Mouse (Mus musculus) cerebral cortex, adult 2 months (tissue): ENCODE data around the gene Mta3.

Source experiments
- WGBS: fragments of 180-500 bp; shearing (Covaris S2); methylation state at CpG from one replicate; pipeline ENCODE4 v1.1.7; 2018; 5-methylcytosine and 5-hydroxymethylcytosine counted together

The Mta3 gene

GRCm38 (mm10) chr17:83810285-83810684 lies 104.3 kb downstream of the Mta3 start:
- 99% methylated on average over 5 of the region's 5 CpGs for WGBS

- 64% methylated on average over 17 of the region's 17 CpGs for WGBS
Measured at GRCm38 (mm10) chr17:83812200-83812944, 106.4 kb downstream of the Mta3 start.

- WGBS = 90% methylated on average over 4 of the region's 4 CpGs
Measured at GRCm38 (mm10) chr17:83813050-83813449, 107.1 kb downstream of the Mta3 start.

GRCm38 (mm10) chr17:83816996-83817395 lies 111.0 kb downstream of the Mta3 start:
- WGBS = 82% methylated on average over 7 of the region's 7 CpGs

- WGBS = 53% methylated on average over 8 of the region's 8 CpGs
Measured at GRCm38 (mm10) chr17:83819503-83819902, 113.5 kb downstream of the Mta3 start.

GRCm38 (mm10) chr17:83820701-83821100 lies 114.7 kb downstream of the Mta3 start:
- WGBS = 48% methylated on average over 5 of the region's 5 CpGs

GRCm38 (mm10) chr17:83821876-83822275 lies 115.9 kb downstream of the Mta3 start:
- WGBS = 83% methylated on average over 3 of the region's 3 CpGs

GRCm38 (mm10) chr17:83823835-83824234 lies 117.9 kb downstream of the Mta3 start:
- WGBS = 92% methylated on average over 7 of the region's 7 CpGs

GRCm38 (mm10) chr17:83829356-83829755 lies 123.4 kb downstream of the Mta3 start:
- 62% methylated on average over 3 of the region's 3 CpGs for WGBS

- WGBS = 78% methylated on average over 4 of the region's 4 CpGs
Measured at GRCm38 (mm10) chr17:83830616-83831292, 124.8 kb downstream of the Mta3 start.

- WGBS = 23% methylated on average over 4 of the region's 4 CpGs
Measured at GRCm38 (mm10) chr17:83834120-83834519, 128.2 kb downstream of the Mta3 start.

- WGBS = 88% methylated on average over 3 of the region's 3 CpGs
Measured at GRCm38 (mm10) chr17:83836048-83836447, 130.1 kb downstream of the Mta3 start.

GRCm38 (mm10) chr17:83837659-83838190 lies 131.8 kb downstream of the Mta3 start:
- 90% methylated on average over 8 of the region's 8 CpGs for WGBS

- WGBS = 34% methylated on average over 9 of the region's 9 CpGs
Measured at GRCm38 (mm10) chr17:83839132-83839531, 133.2 kb downstream of the Mta3 start.

- 87% methylated on average over 5 of the region's 5 CpGs for WGBS
Measured at GRCm38 (mm10) chr17:83841011-83841410, 135.0 kb downstream of the Mta3 start.

GRCm38 (mm10) chr17:83843780-83844179 lies 137.8 kb downstream of the Mta3 start:
- 75% methylated on average over 7 of the region's 7 CpGs for WGBS

GRCm38 (mm10) chr17:83845538-83845937 lies 139.6 kb downstream of the Mta3 start:
- 81% methylated on average over 8 of the region's 8 CpGs for WGBS

GRCm38 (mm10) chr17:83846301-83847021 lies 140.5 kb downstream of the Mta3 start:
- WGBS = 86% methylated on average over 21 of the region's 21 CpGs

GRCm38 (mm10) chr17:83847100-83847499 lies 141.1 kb downstream of the Mta3 start:
- 94% methylated on average over 6 of the region's 6 CpGs for WGBS

GRCm38 (mm10) chr17:83847815-83848214 lies 141.9 kb downstream of the Mta3 start, which contains the start of gene Haao:
TSS of gene Haao (minus strand) at chr17:83847963.
- WGBS = 84% methylated on average over 3 of the region's 3 CpGs

- 65% methylated on average over 4 of the region's 4 CpGs for WGBS
Measured at GRCm38 (mm10) chr17:83848482-83848881, 142.5 kb downstream of the Mta3 start.

- WGBS = 59% methylated on average over 12 of the region's 12 CpGs
Measured at GRCm38 (mm10) chr17:83849081-83849675, 143.2 kb downstream of the Mta3 start.
